Mouse (Mus musculus): ENCODE data around the gene Elf5.

- no peak for TF ChIP-seq CTCF (IDR thresholded peaks at IDR 0.05)
- no peak for TF ChIP-seq EP300 (IDR thresholded peaks at IDR 0.05)
Measured at GRCm38 (mm10) chr2:103372541-103372940, 38.9 kb upstream of the Elf5 start.
